Mouse (Mus musculus): ENCODE measurements around the gene Epop.

DNA sequence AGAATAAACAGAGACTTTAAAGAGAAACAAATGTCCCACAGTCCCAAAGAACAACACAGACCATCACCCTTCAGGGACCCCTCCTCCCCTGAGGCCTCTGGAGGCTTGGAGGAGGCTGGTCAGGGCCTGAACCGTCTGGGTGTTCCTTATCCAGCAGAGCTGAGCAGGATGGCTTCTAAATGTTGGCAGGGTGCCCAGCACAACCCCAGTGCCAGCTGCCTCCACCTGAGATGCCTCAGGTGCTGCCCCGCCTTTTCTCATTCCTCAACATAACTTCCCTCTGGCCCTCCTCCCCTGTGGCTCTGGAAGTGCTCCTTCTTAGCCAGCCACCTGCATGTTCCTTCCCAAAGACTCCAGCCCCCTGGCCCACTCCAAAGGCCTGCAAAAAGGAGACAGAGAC is 51.2 kb downstream of the Epop start:
- TF ChIP-seq CTCF (IDR thresholded peaks at IDR 0.05; ENCODE audit: control insufficient read depth, insufficient read depth, insufficient read length): no peak
- TF ChIP-seq MAX (IDR thresholded peaks at IDR 0.05): no peak
- no peak for TF ChIP-seq CEBPB (IDR thresholded peaks at IDR 0.05; ENCODE audit: low read depth)
- no peak for TF ChIP-seq MYOG (IDR thresholded peaks at IDR 0.05; ENCODE audit: control insufficient read depth, extremely low read depth, insufficient read length)

Measured in C2C12 (cell line).